In the genomic region with DNA sequence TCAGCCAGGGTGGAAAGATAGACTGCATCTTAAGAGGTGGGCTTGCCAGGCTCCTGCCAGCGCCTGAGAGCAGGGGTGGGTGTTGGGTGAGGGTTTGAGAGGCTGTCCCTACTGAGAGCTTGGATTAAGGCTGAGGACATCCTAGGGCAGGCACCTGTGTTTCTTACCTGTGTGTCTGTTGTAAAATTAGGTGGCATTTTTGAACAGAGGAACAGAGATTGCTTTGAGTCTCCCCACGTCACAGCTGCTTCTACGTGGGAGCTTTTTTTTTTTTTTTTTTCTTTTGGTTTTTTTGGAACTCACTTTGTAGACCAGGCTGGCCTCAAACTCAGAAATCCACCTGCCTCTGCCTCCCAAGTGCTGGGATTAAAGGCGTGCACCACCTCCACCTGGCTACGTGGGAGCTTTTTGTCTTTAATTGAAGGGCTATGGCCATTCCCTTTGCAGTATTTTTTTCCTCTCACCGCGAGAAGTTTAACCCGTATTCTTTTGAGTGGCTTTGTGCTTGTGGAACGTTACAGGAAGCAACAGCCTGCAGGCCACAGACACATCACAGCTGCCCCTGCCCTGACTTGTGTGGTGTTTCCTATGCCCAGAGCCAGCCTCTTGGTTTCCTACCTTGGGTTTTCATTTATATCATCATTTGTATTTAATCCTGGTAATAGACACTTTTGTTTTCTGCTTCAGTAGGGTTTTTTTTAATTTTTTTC, we compare ENCODE assay signal across 17 mouse cellular contexts. TPM values are rescaled to one million over a fixed set of nuclear protein-coding genes. Genes with fewer than 3 reads are reported as not detected.
A peak's percentile ranks its signal among the peaks of the same experiment; 100 is the strongest.
DNase-seq lines count a peak whose midpoint lies in the region; ATAC-seq and TF ChIP-seq lines count a peak whose summit lies in the region.
"Had no signal": no experiment of that assay in that cellular context is flagged by ENCODE, and none has a peak within 500 bp of the region (broad histone marks: within the 10 kb centered on the region; RNA-seq: fewer than 3 reads in every experiment).

No protein-coding gene starts in this region.

- no peaks in the 10 kb centered on the region for H3K36me3 ChIP-seq in heart, postnatal 0 days (replicated peaks; ENCODE audit: control insufficient read depth, insufficient read depth, low read length)
- no peaks in the 10 kb centered on the region for H3K36me3 ChIP-seq in midbrain, embryonic 13.5 days
- H3K36me3 ChIP-seq in midbrain, postnatal 0 days (ENCODE audit: insufficient read depth, low read length) = peaks cover 4% of the 10 kb centered on the region; the same call in 1 of the 2 replicates
- H3K36me3 ChIP-seq in limb, embryonic 15.5 days = 0 out of 2 replicates have a peak, but pooled peaks cover 17% of the 10 kb centered on the region
- H3K36me3 ChIP-seq: forebrain, embryonic 15.5 days had no signal

- no peak for TF ChIP-seq CTCF in heart, postnatal 0 days (IDR thresholded peaks at IDR 0.05; ENCODE audit: low read depth)
- no peak for TF ChIP-seq CTCF in midbrain, postnatal 0 days (IDR thresholded peaks at IDR 0.05)

- no peak overlapping the region for H3K9ac ChIP-seq in heart, postnatal 0 days (replicated peaks; ENCODE audit: low read depth, low read length)
- 0 out of 2 replicates have a peak overlapping the region, but pooled peaks have one; percentile 11 for H3K9ac ChIP-seq in midbrain, embryonic 13.5 days (replicated peaks)
- no peak overlapping the region for H3K9ac ChIP-seq in midbrain, postnatal 0 days (replicated peaks; ENCODE audit: low read length, poor library complexity, severe bottlenecking)
- no peak overlapping the region for H3K9ac ChIP-seq in limb, embryonic 15.5 days
- H3K9ac ChIP-seq: forebrain, embryonic 15.5 days had no signal

- ATAC-seq in heart, postnatal 0 days (ENCODE audit: insufficient read depth, low read depth) = no peak
- ATAC-seq in midbrain, embryonic 13.5 days = no peak
- no peak for ATAC-seq in midbrain, postnatal 0 days (ENCODE audit: low FRiP score)
- no peak for ATAC-seq in limb, embryonic 15.5 days (ENCODE audit: insufficient number of reproducible peaks, low FRiP score, low TSS enrichment, low read depth)
- ATAC-seq: forebrain, embryonic 15.5 days; inflammation-experienced regulatory T-cells, adult 6 months had no signal

- peak overlapping the region; percentile 47; the same call in 1 of the 2 replicates for H3K27ac ChIP-seq in heart, postnatal 0 days (ENCODE audit: low read depth)
- no peak overlapping the region for H3K27ac ChIP-seq in midbrain, embryonic 13.5 days
- no peak overlapping the region; the same call in 1 of the 2 replicates for H3K27ac ChIP-seq in midbrain, postnatal 0 days (ENCODE audit: low read depth, low read length)
- H3K27ac ChIP-seq in limb, embryonic 15.5 days = peak overlapping the region; percentile 27; the same call in 1 of the 2 replicates
- H3K27ac ChIP-seq: forebrain, embryonic 15.5 days; kidney, postnatal 0 days; limb, embryonic 13.5 days had no signal

- H3K4me3 ChIP-seq in heart, postnatal 0 days (ENCODE audit: low read depth, low read length) = no peak overlapping the region
- H3K4me3 ChIP-seq in midbrain, embryonic 13.5 days (replicated peaks) = no peak overlapping the region
- H3K4me3 ChIP-seq in midbrain, postnatal 0 days (ENCODE audit: low read depth, low read length) = no peak overlapping the region
- no peak overlapping the region for H3K4me3 ChIP-seq in limb, embryonic 15.5 days
- H3K4me3 ChIP-seq: forebrain, embryonic 15.5 days; limb, embryonic 13.5 days had no signal

- H3K27me3 ChIP-seq in heart, postnatal 0 days (ENCODE audit: control insufficient read depth, insufficient read depth, low read length) = no peaks in the 10 kb centered on the region
- no peaks in the 10 kb centered on the region for H3K27me3 ChIP-seq in midbrain, embryonic 13.5 days
- no peaks in the 10 kb centered on the region for H3K27me3 ChIP-seq in midbrain, postnatal 0 days (ENCODE audit: insufficient read depth, low read length)
- H3K27me3 ChIP-seq in limb, embryonic 15.5 days = no peaks in the 10 kb centered on the region
- H3K27me3 ChIP-seq: forebrain, embryonic 15.5 days; limb, embryonic 13.5 days had no signal

- DNase-seq in heart, postnatal 0 days (ENCODE audit: low spot score) = no peak
- DNase-seq in heart, adult 11 months = no peak
- no peak for DNase-seq in midbrain, postnatal 0 days (ENCODE audit: low spot score)
- DNase-seq in T-cell, adult 2 months (ENCODE audit: low spot score) = peak; percentile 41
- DNase-seq in frontal cortex, postnatal 14 days (ENCODE audit: low spot score in 2 of 2) = no peak
- DNase-seq in frontal cortex, postnatal 36 days (ENCODE audit: low spot score in 2 of 2) = no peak
- DNase-seq: layer of hippocampus, postnatal 36 days had no signal

- TF ChIP-seq EP300 in heart, postnatal 0 days (IDR thresholded peaks at IDR 0.05; ENCODE audit: low read depth) = no peak

- peaks cover 33% of the 10 kb centered on the region for H3K4me1 ChIP-seq in heart, postnatal 0 days (ENCODE audit: control insufficient read depth, insufficient read depth)
- H3K4me1 ChIP-seq in midbrain, embryonic 13.5 days (replicated peaks) = peaks cover 58% of the 10 kb centered on the region
- peaks cover 22% of the 10 kb centered on the region; the same call in 1 of the 2 replicates for H3K4me1 ChIP-seq in midbrain, postnatal 0 days (ENCODE audit: insufficient read depth, low read length)
- H3K4me1 ChIP-seq in limb, embryonic 15.5 days = peaks cover 63% of the 10 kb centered on the region

- H3K9me3 ChIP-seq in heart, postnatal 0 days (replicated peaks; ENCODE audit: control insufficient read depth, low read length) = no peaks in the 10 kb centered on the region
- peaks cover 3% of the 10 kb centered on the region; the same call in 1 of the 2 replicates for H3K9me3 ChIP-seq in midbrain, embryonic 13.5 days
- H3K9me3 ChIP-seq in midbrain, postnatal 0 days (ENCODE audit: low read length) = no peaks in the 10 kb centered on the region
- no peaks in the 10 kb centered on the region for H3K9me3 ChIP-seq in limb, embryonic 15.5 days
- H3K9me3 ChIP-seq: forebrain, embryonic 15.5 days had no signal

- WGBS in heart, postnatal 0 days = 67% methylated on average over 9 of the region's 9 CpGs
- WGBS in midbrain, embryonic 13.5 days = 85% methylated on average over 9 of the region's 9 CpGs
- 77% methylated on average over 9 of the region's 9 CpGs for WGBS in midbrain, postnatal 0 days
- WGBS in limb, embryonic 15.5 days = 74% methylated on average over 9 of the region's 9 CpGs

- no peak overlapping the region for H3K4me2 ChIP-seq in heart, postnatal 0 days (ENCODE audit: low read depth, low read length)
- no peak overlapping the region for H3K4me2 ChIP-seq in midbrain, embryonic 13.5 days (replicated peaks)
- H3K4me2 ChIP-seq in midbrain, postnatal 0 days (ENCODE audit: low read depth, low read length, poor library complexity, severe bottlenecking) = no peak overlapping the region
- H3K4me2 ChIP-seq in limb, embryonic 15.5 days = no peak overlapping the region
- H3K4me2 ChIP-seq: forebrain, embryonic 15.5 days had no signal

RNA-seq across cellular contexts. Expression of gene Mta1, which starts 3.3 kb away (rescaled TPM):
- 26.3 and 32.0 TPM in 2 replicates for total RNA-seq in heart, postnatal 0 days (2014; rRNA removed; ENCODE audit: low replicate concordance)
- 10.9 and 11.8 TPM in 2 replicates for polyA plus RNA-seq in heart, postnatal 0 days (2015; fragmentation: Nextera tagmentation; extraction: Ambion mirVana)
- polyA plus RNA-seq in midbrain, embryonic 13.5 days (2015; fragmentation: Nextera tagmentation; extraction: Ambion mirVana) = 17.2 and 17.4 TPM in 2 replicates
- 48.3 and 55.2 TPM in 2 replicates for total RNA-seq in midbrain, postnatal 0 days (2014; rRNA removed)
- polyA plus RNA-seq in midbrain, postnatal 0 days (2015; fragmentation: Nextera tagmentation; extraction: Ambion mirVana) = 15.3 and 16.8 TPM in 2 replicates
- 10.6 and 12.9 TPM in 2 replicates for polyA plus RNA-seq in limb, embryonic 15.5 days (2015; fragmentation: Nextera tagmentation; extraction: Ambion mirVana)

RNA-seq across cellular contexts. Expression of gene Tex22, which starts 27.1 kb away (rescaled TPM):
- not detected in 2 replicates for total RNA-seq in heart, postnatal 0 days (2014; rRNA removed; ENCODE audit: low replicate concordance)
- not detected in 2 replicates for polyA plus RNA-seq in heart, postnatal 0 days (2015; fragmentation: Nextera tagmentation; extraction: Ambion mirVana)
- 0.20 TPM in 1 of 2 replicates, not detected in the other for polyA plus RNA-seq in midbrain, embryonic 13.5 days (2015; fragmentation: Nextera tagmentation; extraction: Ambion mirVana)
- 0.85 and 2.2 TPM in 2 replicates for total RNA-seq in midbrain, postnatal 0 days (2014; rRNA removed)
- 0.15 TPM in 1 of 2 replicates, not detected in the other for polyA plus RNA-seq in midbrain, postnatal 0 days (2015; fragmentation: Nextera tagmentation; extraction: Ambion mirVana)
- 0.19 TPM in 1 of 2 replicates, not detected in the other for polyA plus RNA-seq in limb, embryonic 15.5 days (2015; fragmentation: Nextera tagmentation; extraction: Ambion mirVana)
- total RNA-seq: gastrocnemius, postnatal 25 days; monocyte, adult 5-6 weeks had no signal
- polyA plus RNA-seq: embryonic facial prominence, embryonic 14.5 days; kidney, postnatal 0 days; stomach, embryonic 16.5 days had no signal

RNA-seq across cellular contexts. Expression of gene Crip2, which starts 38.6 kb away (rescaled TPM):
- total RNA-seq in heart, postnatal 0 days (2014; rRNA removed; ENCODE audit: low replicate concordance) = 1,394 and 1,556 TPM in 2 replicates
- 2,321 and 2,395 TPM in 2 replicates for polyA plus RNA-seq in heart, postnatal 0 days (2015; fragmentation: Nextera tagmentation; extraction: Ambion mirVana)
- polyA plus RNA-seq in midbrain, embryonic 13.5 days (2015; fragmentation: Nextera tagmentation; extraction: Ambion mirVana) = 360 TPM in 2 replicates
- 147 and 185 TPM in 2 replicates for total RNA-seq in midbrain, postnatal 0 days (2014; rRNA removed)
- 317 and 336 TPM in 2 replicates for polyA plus RNA-seq in midbrain, postnatal 0 days (2015; fragmentation: Nextera tagmentation; extraction: Ambion mirVana)
- polyA plus RNA-seq in limb, embryonic 15.5 days (2015; fragmentation: Nextera tagmentation; extraction: Ambion mirVana) = 113 and 182 TPM in 2 replicates

RNA-seq across cellular contexts. Expression of gene Crip1, which starts 44.7 kb away (rescaled TPM):
- total RNA-seq in heart, postnatal 0 days (2014; rRNA removed; ENCODE audit: low replicate concordance) = 286 and 487 TPM in 2 replicates
- polyA plus RNA-seq in heart, postnatal 0 days (2015; fragmentation: Nextera tagmentation; extraction: Ambion mirVana) = 831 and 871 TPM in 2 replicates
- 31.0 and 35.1 TPM in 2 replicates for polyA plus RNA-seq in midbrain, embryonic 13.5 days (2015; fragmentation: Nextera tagmentation; extraction: Ambion mirVana)
- total RNA-seq in midbrain, postnatal 0 days (2014; rRNA removed) = 2.5 and 3.9 TPM in 2 replicates
- polyA plus RNA-seq in midbrain, postnatal 0 days (2015; fragmentation: Nextera tagmentation; extraction: Ambion mirVana) = 25.0 and 26.0 TPM in 2 replicates
- polyA plus RNA-seq in limb, embryonic 15.5 days (2015; fragmentation: Nextera tagmentation; extraction: Ambion mirVana) = 560 and 613 TPM in 2 replicates

RNA-seq across cellular contexts. Expression of gene Tedc1, which starts 54.8 kb away (rescaled TPM):
- 6.7 and 16.5 TPM in 2 replicates for total RNA-seq in heart, postnatal 0 days (2014; rRNA removed; ENCODE audit: low replicate concordance)
- polyA plus RNA-seq in heart, postnatal 0 days (2015; fragmentation: Nextera tagmentation; extraction: Ambion mirVana) = 4.5 and 4.9 TPM in 2 replicates
- polyA plus RNA-seq in midbrain, embryonic 13.5 days (2015; fragmentation: Nextera tagmentation; extraction: Ambion mirVana) = 21.3 and 21.6 TPM in 2 replicates
- 4.3 and 17.0 TPM in 2 replicates for total RNA-seq in midbrain, postnatal 0 days (2014; rRNA removed)
- 8.8 and 8.9 TPM in 2 replicates for polyA plus RNA-seq in midbrain, postnatal 0 days (2015; fragmentation: Nextera tagmentation; extraction: Ambion mirVana)
- polyA plus RNA-seq in limb, embryonic 15.5 days (2015; fragmentation: Nextera tagmentation; extraction: Ambion mirVana) = 25.4 and 28.5 TPM in 2 replicates

Comparison
In these comparisons a context has a peak if more than half of its experiments do, and no peak if none do; other contexts are left out.
1. H3K27ac ChIP-seq: peak in heart, postnatal 0 days (single experiment) and limb, embryonic 15.5 days (single experiment); none in midbrain, embryonic 13.5 days (single experiment) and midbrain, postnatal 0 days (single experiment).